Mouse (Mus musculus) E14TG2a.4 (cell line): Measurements from ENCODE around the gene Abca7.

Experiments
- CTCF ChIP-seq: conservative IDR thresholded peaks from 2 replicates; pipeline ENCODE4 v1.5.1; 2014; ENCODE audit warnings: low read length
- NANOG ChIP-seq: IDR thresholded peaks from 2 replicates; pipeline ENCODE4 v1.6.1; 2014; ENCODE audit warnings: borderline replicate concordance, low read length, mixed read lengths
- POU5F1 ChIP-seq: IDR thresholded peaks from 2 replicates; pipeline ENCODE4 v1.6.1; 2014; ENCODE audit warnings: low read length, borderline replicate concordance

- TF ChIP-seq NANOG (no peak), CTCF (no peak), POU5F1 (no peak)
These were observed 25.2 kb upstream of the Abca7 start for GRCm38 (mm10) chr10:79971183-79971497.
